Mouse (Mus musculus): ENCODE results near the gene Bspry.
"Not testable (repeated sequence)": the region's sequence is repeated elsewhere in the genome, so short reads cannot be mapped to it uniquely, and the experiment has no call there.

Gene Bspry

DNA sequence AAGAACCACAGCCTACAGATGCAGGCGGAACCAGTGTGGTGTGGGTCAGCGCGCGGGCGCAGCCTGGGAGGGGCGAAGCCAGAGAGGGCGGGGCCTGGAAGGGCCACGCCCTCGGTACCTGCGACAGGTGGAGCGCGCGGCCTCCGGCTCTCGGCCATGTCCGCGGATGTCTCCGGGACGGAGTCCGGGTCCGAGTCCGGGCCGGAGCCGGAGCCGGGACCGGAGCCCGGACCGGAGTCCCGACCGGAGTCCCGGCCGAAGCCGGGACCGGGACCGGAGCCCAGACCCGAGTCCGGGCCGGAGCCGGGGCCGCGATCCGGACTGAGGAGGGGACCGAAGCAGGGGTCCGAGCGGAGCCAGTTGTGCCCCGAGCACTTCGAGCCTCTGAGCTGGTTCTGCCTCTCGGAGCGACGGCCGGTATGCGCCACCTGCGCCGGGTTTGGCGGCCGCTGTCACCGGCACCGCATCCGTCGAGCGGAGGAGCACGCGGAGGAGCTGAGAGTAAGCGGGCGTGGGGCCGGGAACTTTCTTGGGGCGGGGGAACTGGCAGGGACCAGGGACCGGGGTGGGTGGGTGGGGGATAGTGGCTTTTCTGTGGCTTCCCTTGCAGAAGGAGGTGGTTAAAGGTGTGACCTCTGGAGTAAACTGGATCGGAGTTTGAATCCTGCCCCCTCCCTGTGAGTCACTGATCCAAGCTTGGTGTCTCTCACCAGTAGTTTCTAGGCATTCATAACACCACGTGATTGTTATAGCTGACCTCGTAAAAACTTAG lies at the start of gene Bspry:
Gene Bspry, plus strand, starts transcription at position 117 of the 772 bp plus-strand sequence.
- DNase-seq (ENCODE audit: low spot score in 2 of 2): peak; percentile 46 to 51

DNA sequence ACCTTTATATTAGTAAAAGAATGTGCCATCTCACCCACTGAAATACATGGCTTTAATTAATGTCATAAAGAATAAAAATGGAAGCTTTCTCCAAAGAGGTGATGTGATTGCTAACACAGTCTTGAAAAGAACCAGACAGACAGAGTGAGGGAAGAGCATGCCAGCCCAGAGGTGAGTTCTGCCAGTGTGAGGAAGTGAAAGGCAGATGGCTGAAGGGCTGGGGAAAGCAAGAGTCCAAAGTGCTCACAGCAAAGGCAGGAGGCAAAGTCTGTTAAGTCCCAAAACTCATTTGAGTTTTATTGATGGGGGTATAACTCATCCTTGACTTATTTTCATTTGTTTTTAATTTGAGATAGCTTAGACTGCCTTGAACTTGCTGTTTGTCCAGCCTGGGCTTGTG lies 49.2 kb upstream of the Bspry start:
- DNase-seq (ENCODE audit: low spot score in 2 of 2): no peak

DNA sequence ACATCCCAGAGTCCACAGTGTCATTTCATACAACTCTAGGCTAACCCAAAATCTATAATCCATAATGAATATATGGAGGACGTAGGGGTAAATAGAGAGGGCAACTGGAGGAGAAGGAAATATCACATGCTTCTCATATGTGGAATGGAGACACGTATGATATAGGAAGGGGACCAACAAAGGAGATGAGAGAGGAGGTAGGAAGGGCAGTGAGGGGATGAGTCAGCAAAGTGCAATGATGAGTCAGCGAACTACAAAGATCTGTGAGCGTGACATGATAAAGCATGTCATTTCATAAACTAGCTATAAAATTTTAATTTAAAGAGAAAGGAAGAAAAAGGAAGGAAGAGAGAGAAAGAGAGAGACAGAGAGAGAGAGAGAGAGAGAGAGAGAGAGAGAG lies 48.3 kb upstream of the Bspry start:
- DNase-seq (ENCODE audit: low spot score in 2 of 2): no peak

DNA sequence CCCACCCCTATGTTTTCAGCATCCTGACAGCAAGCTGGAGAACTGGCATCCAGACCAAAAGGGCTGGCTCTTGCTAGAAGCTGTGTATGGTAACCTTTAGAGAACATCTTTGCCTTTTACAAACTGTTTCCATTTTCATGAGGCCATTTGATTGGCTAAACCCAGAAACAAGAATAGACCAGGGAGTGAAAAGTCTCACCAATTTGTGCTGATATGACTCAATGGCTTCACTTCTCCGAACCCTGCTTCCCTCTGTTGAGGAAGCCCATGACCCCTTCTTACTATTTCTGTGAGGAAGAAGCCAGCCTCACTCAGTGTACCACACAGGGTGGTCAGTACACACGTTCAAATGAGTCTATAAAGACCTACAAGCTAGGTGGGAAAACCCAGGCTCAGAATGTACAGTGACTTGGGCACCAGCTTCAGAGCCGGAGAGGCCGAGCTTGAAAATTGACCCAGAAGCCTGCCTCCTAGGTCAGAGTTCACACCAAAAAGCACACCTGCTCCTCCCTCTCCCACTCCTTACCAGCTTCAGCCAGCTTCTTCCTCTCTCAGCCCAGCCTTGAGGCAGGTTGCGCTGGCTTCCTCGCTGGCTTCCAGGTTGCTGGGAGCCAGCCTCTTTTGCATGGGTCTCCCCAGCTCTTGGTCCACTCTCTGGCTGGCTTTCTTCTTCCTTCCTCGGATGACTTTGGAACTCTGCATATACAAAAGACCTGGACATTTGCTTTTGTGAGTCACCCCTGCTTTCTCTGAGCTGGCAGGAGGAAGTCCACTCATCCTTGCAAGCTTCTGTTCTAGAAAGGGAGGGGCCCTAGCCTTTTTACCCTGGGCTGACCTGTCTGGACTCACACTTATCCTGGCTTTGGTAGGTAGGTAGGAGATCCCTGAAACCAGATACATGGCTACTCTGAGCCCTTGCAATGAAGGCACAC lies 45.6 kb upstream of the Bspry start:
- DNase-seq (ENCODE audit: low spot score in 2 of 2): no peak

DNA sequence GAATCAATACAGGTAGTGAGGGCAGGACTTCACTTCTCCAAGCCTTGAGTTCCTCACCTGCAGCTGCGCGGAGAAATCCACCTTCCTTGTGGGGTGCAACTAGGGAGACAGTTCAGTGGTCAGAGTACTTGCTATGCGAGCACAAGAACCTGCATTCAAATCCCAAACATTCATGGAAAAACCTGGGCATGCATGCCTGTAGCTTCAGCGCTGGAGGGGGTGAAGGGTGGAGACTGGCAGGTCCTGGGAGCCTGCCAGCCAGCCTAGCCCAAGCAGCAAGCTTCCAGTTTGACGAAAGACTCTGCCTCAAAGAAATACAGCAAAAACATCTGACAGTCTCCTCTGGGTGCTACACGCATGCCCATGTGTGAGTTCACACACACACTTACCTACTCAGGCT lies 44.8 kb upstream of the Bspry start, which contains the start of gene Rnf183:
Gene Rnf183, minus strand, starts transcription at position 172 of the 400 bp plus-strand sequence.
- DNase-seq (ENCODE audit: low spot score in 2 of 2): no peak

DNA sequence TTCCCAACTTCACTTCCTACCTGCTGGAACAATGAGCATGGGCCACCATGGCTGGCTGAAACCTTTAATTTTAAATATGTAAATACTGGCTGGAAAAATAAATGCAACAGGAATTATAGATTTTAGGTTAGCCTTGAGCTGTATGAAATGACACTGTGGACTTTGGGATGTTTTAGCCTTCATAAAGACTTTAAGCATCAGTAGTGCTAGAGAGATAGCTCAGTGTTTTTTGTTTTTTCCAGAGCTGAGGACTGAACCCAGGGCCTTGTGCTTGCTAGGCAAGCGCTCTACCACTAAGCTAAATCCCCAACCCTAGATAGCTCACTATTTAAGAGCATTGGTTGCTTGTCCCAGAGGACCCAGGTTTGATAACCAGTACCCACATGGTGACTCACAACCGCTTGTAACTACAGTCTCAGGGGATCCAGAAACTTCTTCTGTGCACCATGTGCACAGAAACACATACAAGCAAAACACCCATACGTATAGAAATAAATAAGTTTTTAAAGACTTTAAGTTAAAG lies 42.5 kb upstream of the Bspry start:
- no peak for DNase-seq (ENCODE audit: low spot score in 2 of 2)

DNA sequence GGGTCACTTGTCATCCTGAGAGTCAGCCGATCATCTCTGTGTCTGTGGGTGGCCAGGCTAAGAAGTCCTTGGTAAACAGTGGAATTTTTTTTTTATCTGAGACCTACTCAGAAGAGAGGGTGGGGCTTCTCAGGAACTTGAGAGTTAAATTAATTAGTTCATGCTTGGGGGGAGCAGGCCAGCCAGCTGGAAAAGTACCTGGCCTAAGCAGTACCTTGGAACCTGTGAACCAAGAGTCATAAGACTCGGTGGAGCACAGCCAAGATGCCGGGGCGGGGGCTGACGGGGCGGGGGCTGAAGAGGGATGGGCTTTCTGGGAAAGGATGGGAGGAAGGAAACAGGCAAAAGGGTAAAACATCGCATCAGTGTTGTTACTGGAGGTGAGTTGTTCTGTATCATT lies 42.0 kb upstream of the Bspry start:
- no peak for DNase-seq (ENCODE audit: low spot score in 2 of 2)

DNA sequence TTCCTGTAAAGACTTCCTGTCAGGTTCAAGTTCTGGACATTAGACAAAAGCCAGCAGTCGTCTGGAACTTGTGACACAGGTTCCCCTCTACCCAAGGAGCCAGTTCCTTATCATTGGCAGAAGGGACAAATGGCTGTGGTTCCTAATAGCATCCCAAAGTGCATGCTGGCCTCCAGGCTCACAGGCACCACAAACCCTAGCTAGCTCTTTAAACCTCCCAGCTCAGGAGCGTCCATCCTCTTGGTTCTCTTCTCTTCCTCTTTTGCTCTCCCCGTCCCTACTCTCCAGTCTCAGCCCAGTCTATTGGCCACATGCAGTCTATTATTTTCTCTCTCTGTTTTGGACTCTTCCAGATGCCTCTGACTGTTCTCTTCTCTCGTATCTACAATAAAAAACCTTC lies 40.1 kb upstream of the Bspry start:
- DNase-seq (ENCODE audit: low spot score in 2 of 2): no peak

DNA sequence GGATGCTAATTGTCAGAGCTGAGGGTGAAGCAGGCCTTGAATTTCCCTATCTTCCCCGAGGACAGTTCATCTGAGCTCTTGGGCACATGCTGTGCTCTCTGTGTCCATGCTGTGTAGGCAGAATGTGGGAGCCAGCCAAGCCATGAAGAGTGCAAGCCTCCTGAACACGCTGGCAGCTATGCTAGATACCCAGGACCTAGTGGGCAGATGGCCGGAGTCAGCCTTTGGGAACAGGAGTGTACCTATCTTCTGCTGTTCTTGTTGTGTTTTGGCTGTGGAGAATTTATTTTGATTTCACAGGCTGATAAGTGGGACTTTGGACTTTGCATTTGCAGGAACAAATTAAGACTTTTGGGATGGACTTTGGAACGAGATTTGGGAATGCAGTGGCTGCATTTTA lies 39.3 kb upstream of the Bspry start:
- no peak for DNase-seq (ENCODE audit: low spot score in 2 of 2)

DNA sequence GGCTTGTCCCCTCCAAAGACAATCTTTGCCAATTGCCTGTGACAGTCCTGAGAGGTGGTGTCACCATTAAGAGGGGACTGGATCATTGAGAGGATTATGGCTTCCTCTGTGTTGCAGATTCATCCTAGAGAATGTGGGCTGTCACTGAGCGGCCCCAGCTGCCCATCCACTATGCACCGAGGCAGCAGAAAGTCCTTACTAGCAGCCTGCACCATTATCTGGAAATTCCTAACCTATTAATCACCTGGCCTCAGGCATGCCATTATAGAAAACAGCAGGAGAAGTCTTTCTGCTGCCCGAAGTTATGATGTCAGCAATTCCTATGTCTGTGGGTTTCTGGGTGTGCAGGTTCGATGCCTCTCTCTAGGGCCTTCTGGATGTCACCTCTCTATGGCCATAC lies 38.9 kb upstream of the Bspry start:
- no peak for DNase-seq (ENCODE audit: low spot score in 2 of 2)

DNA sequence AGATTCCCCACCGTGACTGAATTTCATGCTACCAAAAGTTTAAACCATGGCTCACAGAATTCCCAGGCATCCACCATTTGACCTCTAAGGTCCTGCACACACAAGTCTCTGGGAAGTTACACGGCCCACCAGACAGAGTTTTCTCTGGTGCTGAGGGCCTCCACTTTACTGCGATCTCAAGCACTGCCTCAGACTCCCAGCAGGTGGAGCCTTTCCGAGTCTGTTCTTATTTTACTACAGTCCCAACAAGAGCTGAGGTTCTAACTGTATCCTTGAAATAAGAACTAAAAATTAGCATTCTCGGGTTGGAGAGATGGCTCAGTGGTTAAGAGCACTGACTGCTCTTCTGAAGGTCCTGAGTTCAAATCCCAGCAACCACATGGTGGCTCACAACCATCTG lies 24.9 kb upstream of the Bspry start:
- peak in 1 of 2 experiments; percentile 12 for DNase-seq (ENCODE audit: low spot score in 2 of 2)

DNA sequence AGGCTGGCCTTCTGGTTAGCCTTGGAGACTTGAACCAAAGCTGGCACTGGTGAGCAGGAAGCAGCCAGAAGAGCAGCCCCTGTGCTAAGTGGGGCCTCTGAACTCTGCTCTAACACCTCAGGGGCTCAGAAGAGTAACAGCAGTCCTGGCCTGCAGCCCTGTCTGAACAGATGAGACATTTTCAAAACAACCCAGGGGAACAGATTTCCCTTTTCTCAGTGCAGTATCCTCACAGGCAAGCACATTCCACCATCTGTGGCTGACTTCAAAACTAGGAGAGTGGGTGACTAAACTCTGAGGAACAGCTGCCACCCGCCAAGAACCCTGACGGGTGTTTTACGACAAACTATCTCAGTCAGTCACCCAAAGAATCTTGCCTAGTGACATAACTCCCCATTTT lies 20.8 kb upstream of the Bspry start:
- DNase-seq (ENCODE audit: low spot score in 2 of 2): no peak

DNA sequence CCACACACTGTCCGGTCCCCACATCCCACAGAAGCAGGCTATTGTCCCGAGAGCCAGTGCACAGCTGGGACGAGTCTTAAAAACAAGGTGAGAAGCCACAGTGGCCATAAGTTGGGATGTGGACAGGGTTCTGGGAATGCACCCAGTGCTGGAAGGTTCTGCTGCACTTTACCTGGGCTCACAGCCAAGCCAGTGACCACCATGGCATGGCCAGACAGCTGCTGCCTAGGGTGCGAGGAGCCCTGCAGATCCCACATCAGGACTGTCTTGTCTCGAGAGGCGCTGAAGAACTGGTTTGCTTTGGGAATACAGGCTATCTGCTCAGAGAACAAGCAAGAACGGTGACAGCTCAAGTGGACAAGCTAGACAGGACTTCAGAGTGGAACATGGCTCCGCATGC lies 19.5 kb upstream of the Bspry start:
- DNase-seq (ENCODE audit: low spot score in 2 of 2): no peak

DNA sequence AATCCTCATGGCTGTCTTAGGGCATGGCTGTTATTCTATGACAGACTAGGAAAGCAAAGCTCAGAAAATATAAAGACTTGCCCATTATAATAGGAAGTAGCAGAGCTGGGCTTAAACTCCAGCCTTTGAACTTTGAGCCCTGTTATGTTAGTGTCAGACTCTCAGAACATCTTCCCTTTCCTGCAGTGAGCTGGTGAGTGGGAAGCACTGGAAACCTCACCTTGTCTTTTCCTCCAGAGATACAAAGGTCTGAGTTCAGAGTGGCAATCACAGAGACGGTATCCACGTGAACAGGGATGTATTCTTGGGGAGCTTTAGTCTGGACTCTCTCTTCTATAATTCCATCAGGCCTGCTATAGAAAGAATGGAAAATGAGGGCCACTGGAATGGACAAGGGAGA lies 16.7 kb upstream of the Bspry start:
- no peak for DNase-seq (ENCODE audit: low spot score in 2 of 2)

DNA sequence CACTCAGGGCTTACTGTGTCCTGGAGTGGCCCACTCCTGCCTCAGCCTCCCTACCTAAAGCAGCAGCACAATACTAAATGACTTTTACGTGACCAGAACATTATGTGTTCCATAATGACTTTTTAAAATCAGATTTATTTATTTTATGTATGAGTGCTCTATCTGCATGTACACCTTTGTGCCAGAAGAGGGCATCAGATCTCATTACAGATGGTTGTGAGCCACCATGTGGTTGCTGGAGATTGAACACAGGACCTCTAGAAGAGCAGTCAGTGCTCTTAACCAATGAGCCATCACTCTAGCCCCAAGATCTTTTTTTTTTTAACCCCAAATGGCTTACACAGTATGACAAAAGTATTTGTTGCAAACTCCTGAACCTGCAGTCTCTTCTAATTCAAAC lies 11.7 kb upstream of the Bspry start:
- DNase-seq (ENCODE audit: low spot score in 2 of 2): no peak

DNA sequence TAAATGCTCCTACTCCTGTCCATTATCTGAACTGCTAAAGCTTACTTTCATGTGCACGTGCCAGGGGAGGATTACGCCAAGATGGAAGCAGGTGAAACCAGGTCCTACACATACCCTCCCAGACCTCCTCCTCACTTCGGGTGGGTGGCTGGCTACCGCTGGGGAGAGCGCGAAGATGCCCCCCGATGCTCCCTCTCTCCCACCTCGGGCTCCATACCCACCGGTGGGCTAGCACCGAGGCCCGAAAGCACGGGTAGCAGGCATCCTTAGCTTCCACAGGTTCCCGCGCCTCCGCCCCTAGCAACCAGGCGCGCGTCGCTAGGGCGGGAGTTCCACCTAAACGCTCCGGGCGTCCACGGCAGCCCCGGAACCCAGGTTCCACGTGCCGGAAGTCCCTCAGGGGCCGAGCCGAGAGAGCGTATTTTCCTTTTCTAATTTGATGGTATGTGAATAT lies 9.2 kb upstream of the Bspry start, which contains the start of gene Wdr31:
Gene Wdr31, minus strand, starts transcription at position 299 of the 454 bp plus-strand sequence.
- peak; percentile 56 to 66 for DNase-seq (ENCODE audit: low spot score in 2 of 2)

DNA sequence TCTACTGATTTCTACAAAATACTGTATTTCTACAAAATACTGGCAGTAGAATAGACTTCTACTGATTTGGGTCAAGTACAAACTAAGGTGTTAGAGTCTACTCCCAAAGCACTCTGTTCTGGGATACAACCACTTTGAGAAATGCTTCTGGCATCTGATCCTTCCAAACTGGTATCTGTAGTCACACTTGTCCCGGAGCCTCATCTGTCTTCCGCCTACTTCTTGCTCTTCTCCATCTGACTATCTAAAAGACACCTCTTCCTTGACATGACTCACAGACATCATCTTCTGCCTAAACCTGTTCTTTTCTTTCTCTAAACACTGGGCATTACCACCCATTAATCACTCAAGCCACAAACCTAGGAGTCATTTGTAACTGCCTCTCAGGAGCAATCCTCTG lies 7.8 kb upstream of the Bspry start:
- no peak for DNase-seq (ENCODE audit: low spot score in 2 of 2)

DNA sequence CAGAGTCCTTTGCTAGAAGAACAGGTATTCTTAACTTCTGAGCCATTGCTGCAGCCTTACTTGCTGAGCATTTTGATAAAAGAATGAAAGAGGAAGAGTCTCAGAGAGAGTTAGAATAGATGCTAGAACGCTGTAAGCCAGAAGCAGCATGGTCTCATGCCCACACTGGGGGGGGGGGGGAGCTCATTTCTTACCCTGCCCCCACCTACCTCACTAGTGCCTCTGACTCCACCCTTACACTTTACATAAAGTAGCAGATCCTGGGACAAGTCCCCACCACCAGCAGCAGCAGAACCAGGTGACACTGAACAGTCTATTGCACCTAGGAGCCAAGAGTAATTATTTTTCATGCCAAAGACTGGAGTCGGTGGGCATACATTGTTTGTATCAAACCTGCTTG lies 4.7 kb upstream of the Bspry start:
- DNase-seq (ENCODE audit: low spot score in 2 of 2): no peak

DNA sequence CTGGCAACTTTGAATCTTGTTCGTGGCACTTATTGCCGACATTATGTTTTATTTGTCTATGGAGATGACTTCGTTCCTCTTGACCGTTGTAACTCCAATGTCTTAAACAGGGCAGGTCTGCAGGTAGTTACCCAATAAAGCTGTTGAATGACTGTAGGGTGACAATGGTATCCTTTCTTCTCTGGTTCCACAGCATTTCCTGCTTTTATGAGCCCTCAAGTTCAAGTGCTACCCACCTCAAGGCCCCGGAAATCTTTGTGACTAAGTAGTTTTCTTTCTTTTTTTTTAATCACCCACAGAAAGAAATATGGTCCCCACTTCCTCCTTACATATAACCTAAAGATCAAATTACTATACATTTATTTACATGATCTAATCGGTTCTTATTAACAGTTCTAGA lies 4.1 kb upstream of the Bspry start:
- DNase-seq (ENCODE audit: low spot score in 2 of 2): no peak

DNA sequence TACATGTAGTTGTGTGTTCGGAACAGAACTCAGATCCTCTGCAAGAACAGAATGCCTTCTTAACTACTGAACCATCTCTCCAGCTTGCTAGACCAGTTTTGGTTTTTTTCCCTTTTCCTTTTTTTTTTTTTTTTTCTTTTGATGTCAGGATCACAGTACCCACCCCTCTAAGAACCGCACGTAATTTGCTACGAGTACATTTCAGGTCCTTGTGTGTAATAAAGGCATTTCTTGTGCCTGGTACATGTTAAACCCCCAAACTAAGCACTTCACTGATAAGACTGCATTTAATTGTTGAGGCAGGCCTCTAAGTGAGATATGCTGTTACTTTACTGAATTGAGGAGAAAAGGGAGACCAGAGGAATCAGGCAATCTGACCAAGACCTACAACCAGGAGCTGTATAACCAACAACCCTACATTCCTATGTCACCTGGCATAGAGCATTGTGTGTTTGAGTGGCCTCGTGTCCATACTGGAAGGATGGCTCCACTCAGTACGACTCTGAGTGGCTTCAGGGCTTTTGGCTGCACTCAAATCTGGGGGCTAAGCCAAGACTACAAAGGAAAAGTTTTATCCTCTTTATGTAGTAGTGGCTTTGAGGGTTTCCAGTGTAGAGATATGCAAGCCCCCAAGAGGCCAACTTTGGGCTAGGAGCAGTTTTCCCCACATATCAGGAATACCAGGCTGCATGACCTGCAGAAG lies 2.2 kb upstream of the Bspry start:
- no peak for DNase-seq (ENCODE audit: low spot score in 2 of 2)

DNA sequence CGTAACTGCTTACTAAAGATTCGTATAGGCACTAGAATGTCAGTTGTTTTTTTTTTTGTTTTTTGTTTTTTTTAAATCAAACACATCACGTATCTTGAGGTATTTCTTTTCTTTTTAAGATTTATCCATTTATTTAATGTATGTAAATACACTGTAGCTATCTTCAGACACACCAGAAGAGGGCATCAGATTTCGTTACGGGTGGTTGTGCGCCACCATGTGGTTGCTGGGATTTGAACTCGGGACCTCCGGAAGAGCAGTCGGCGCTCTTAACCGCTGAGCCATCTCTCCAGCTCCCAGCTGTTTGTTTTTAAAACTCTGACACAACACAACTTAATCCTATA lies 288 bp upstream of the Bspry start:
- not testable (repeated sequence) for DNase-seq (ENCODE audit: low spot score in 2 of 2)

Data from spleen, postnatal 36 days (tissue).